Mouse (Mus musculus) CH12.LX (cell line): ENCODE measurements at regions not wholly inside any gene's neighbourhood (a gene's known extent, or its start where the extent isn't known, plus 50 kb on each side); places are given as distances from the start of the nearest gene placed in this dataset.

ENCODE experiments used
- DNase-seq: peaks from one replicate; pipeline ENCODE4 v3.0.0-alpha.2; 2013; ENCODE audit errors: extremely low read depth
- H3K27ac ChIP-seq: 2 replicates; pipeline ENCODE4 v1.5.1; 2012; ENCODE audit warnings: low read depth, mild to moderate bottlenecking, control low read depth, moderate library complexity; ENCODE audit not compliant: insufficient read depth
- H3K27me3 ChIP-seq: replicated peaks from 2 replicates; pipeline ENCODE3; 2012; ENCODE audit warnings: inconsistent platforms
- H3K36me3 ChIP-seq, 2 experiments: replicated peaks in 1 of 2; 2 replicates each; pipeline versions ENCODE3 to v1.6.1; 2012; ENCODE audit warnings: inconsistent platforms in 1 of 2, low read length in 1 of 2, mild to moderate bottlenecking in 1 of 2, mixed read lengths in 1 of 2, moderate library complexity in 1 of 2; ENCODE audit not compliant: control insufficient read depth in 1 of 2, insufficient read depth in 1 of 2
- H3K4me1 ChIP-seq, 2 experiments: 2 replicates each; pipeline ENCODE4 v1.6.1; 2012; ENCODE audit warnings: inconsistent platforms in 1 of 2, moderate library complexity in 1 of 2; ENCODE audit not compliant: insufficient read depth in 2 of 2, control insufficient read depth in 1 of 2
- H3K4me2 ChIP-seq: 2 replicates; pipeline ENCODE4 v1.6.1; 2012; ENCODE audit warnings: low read depth, mild to moderate bottlenecking, control low read depth; ENCODE audit not compliant: poor library complexity, insufficient read depth, severe bottlenecking
- H3K4me3 ChIP-seq, 3 experiments: fragments of 150-350 bp in 1 of 3; sonication (generic) in 1 of 3; replicated peaks in 1 of 3; 2 replicates each; pipeline versions ENCODE3 to v1.5.1; 2011 to 2012; ENCODE audit warnings: low read depth in 2 of 3, low read length in 2 of 3, mild to moderate bottlenecking in 2 of 3, moderate library complexity in 2 of 3, control low read depth in 1 of 3, improper control_type of control experiment in 1 of 3, inconsistent platforms in 1 of 3, mixed read lengths in 1 of 3; ENCODE audit not compliant: poor library complexity in 1 of 3
- H3K79me2 ChIP-seq: replicated peaks from 2 replicates; pipeline ENCODE4 v1.6.1; 2012; ENCODE audit warnings: mild to moderate bottlenecking, moderate library complexity; ENCODE audit not compliant: control insufficient read depth, poor library complexity, insufficient read depth, severe bottlenecking; ENCODE audit errors: extremely low read depth
- H3K9ac ChIP-seq: 2 replicates; pipeline ENCODE4 v1.6.1; 2012; ENCODE audit warnings: low read depth, mild to moderate bottlenecking, control low read depth, moderate library complexity; ENCODE audit not compliant: insufficient read depth
- H3K9me3 ChIP-seq: replicated peaks from 2 replicates; pipeline ENCODE3; 2012; ENCODE audit warnings: low read length, inconsistent platforms, mixed read lengths
- CHD2 ChIP-seq: IDR thresholded peaks from 2 replicates; pipeline ENCODE4 v1.6.1; 2011; ENCODE audit warnings: low read length, improper control_type of control experiment
- CTCF ChIP-seq, 2 experiments: IDR thresholded peaks in 1 of 2; conservative IDR thresholded peaks in 1 of 2; 2 replicates each; pipeline ENCODE4 v1.5.1; 2011 to 2012; ENCODE audit warnings: low read depth in 2 of 2, low read length in 2 of 2, improper control_type of control experiment in 1 of 2, inconsistent platforms in 1 of 2, mild to moderate bottlenecking in 1 of 2, moderate library complexity in 1 of 2
- ELF1 ChIP-seq: IDR thresholded peaks from 2 replicates; pipeline ENCODE4 v1.6.1; 2014; ENCODE audit warnings: low read depth, mild to moderate bottlenecking, inconsistent platforms, low read length, improper control_type of control experiment
- EP300 ChIP-seq: IDR thresholded peaks from 2 replicates; pipeline ENCODE4 v1.6.1; 2011; ENCODE audit warnings: low read length, improper control_type of control experiment
- GABPA ChIP-seq: IDR thresholded peaks from 2 replicates; pipeline ENCODE4 v1.6.1; 2012; ENCODE audit warnings: low read depth, low read length, improper control_type of control experiment, inconsistent platforms; ENCODE audit not compliant: insufficient replicate concordance
- IRF4 ChIP-seq: IDR thresholded peaks from 2 replicates; pipeline ENCODE4 v1.6.1; 2014; ENCODE audit warnings: low read depth, mild to moderate bottlenecking, inconsistent platforms, low read length, improper control_type of control experiment
- MAZ ChIP-seq: IDR thresholded peaks from 2 replicates; pipeline ENCODE4 v1.6.1; 2012; ENCODE audit warnings: low read depth, mild to moderate bottlenecking, inconsistent platforms, low read length, improper control_type of control experiment, moderate library complexity
- MXI1 ChIP-seq: IDR thresholded peaks from 2 replicates; pipeline ENCODE4 v1.6.1; 2011; ENCODE audit warnings: mild to moderate bottlenecking, low read depth, low read length, improper control_type of control experiment
- MYC ChIP-seq: IDR thresholded peaks from 2 replicates; pipeline ENCODE4 v1.6.1; 2011; ENCODE audit warnings: low read depth, mild to moderate bottlenecking, improper control_type of control experiment, low read length
- NRF1 ChIP-seq: IDR thresholded peaks from 2 replicates; pipeline ENCODE4 v1.6.1; 2014; ENCODE audit warnings: low read depth, mild to moderate bottlenecking, inconsistent platforms, low read length, improper control_type of control experiment, moderate library complexity
- PAX5 ChIP-seq: IDR thresholded peaks from 2 replicates; pipeline ENCODE4 v1.6.1; 2012; ENCODE audit warnings: low read length, inconsistent platforms, mixed read lengths
- SIN3A ChIP-seq: IDR thresholded peaks from 2 replicates; pipeline ENCODE4 v1.6.1; 2012; ENCODE audit warnings: low read length, improper control_type of control experiment, inconsistent platforms
- SMC3 ChIP-seq: IDR thresholded peaks from 2 replicates; pipeline ENCODE4 v1.6.1; 2011; ENCODE audit warnings: low read depth, low read length, improper control_type of control experiment
- USF1 ChIP-seq: IDR thresholded peaks from 2 replicates; pipeline ENCODE4 v1.6.1; 2014; ENCODE audit warnings: low read depth, mild to moderate bottlenecking, inconsistent platforms, low read length, improper control_type of control experiment
- ZMIZ1 ChIP-seq: IDR thresholded peaks from 2 replicates; pipeline ENCODE4 v1.6.1; 2012; ENCODE audit warnings: low read depth, mild to moderate bottlenecking, inconsistent platforms, low read length, improper control_type of control experiment
- ZNF384 ChIP-seq: IDR thresholded peaks from 2 replicates; pipeline ENCODE4 v1.6.1; 2012; ENCODE audit warnings: low read depth, low read length, improper control_type of control experiment, inconsistent platforms
- dilution Hi-C: fragments of 300-500 bp; cut with MboI; formaldehyde crosslinking; loops from 2 replicates; pipeline ENCODE4 v1.14.3; 2020; ENCODE audit warnings: low sequenced_read_pairs; ENCODE audit not compliant: extremely low pct_unique_long_range_greater_than_20kb, extremely low pct_ligation_motif_present
- in situ Hi-C: fragments of 300-500 bp; cut with MboI; formaldehyde crosslinking; loops from 3 replicates; pipeline ENCODE4 v1.14.3; 2019; ENCODE audit warnings: low sequenced_read_pairs, low pct_ligation_motif_present, low pct_unique_long_range_greater_than_20kb, mixed read lengths

GRCm38 (mm10) chr2:46462670-46463069 lies 1345.5 kb upstream of the Zeb2 start:
- H3K4me2 ChIP-seq: peak overlapping the region; percentile 22; the same call in 1 of the 2 replicates
- no peak overlapping the region for H3K9ac ChIP-seq
- no peaks in the 10 kb centered on the region for H3K36me3 ChIP-seq
- no peaks in the 10 kb centered on the region for H3K27me3 ChIP-seq
- no peak for TF ChIP-seq SMC3
- no peak for TF ChIP-seq IRF4
- no peak for TF ChIP-seq MAZ
- TF ChIP-seq NRF1: no peak
- TF ChIP-seq CTCF (conservative IDR thresholded peaks at IDR 0.05 in 1 of 2, IDR thresholded peaks at IDR 0.05 in 1 of 2; ENCODE audit: low read depth in 2 of 2, low read length in 2 of 2): no peak
- 0 out of 2 replicates have a peak, but pooled peaks have one; percentile 50 for TF ChIP-seq EP300
- TF ChIP-seq, all 38 proteins: peak for 1
- Histone ChIP-seq H3K4me3 (no peak overlapping the region), H3K4me1 (peaks cover 12 to 19% of the 10 kb centered on the region in 2 experiments), H3K79me2 (no peaks in the 10 kb centered on the region), H3K9me3 (no peaks in the 10 kb centered on the region), H3K27ac (no peak overlapping the region)
- dilution Hi-C loops (no loop called here), in situ Hi-C loops (no loop called here)
- peak; percentile 82 for DNase-seq

DNA sequence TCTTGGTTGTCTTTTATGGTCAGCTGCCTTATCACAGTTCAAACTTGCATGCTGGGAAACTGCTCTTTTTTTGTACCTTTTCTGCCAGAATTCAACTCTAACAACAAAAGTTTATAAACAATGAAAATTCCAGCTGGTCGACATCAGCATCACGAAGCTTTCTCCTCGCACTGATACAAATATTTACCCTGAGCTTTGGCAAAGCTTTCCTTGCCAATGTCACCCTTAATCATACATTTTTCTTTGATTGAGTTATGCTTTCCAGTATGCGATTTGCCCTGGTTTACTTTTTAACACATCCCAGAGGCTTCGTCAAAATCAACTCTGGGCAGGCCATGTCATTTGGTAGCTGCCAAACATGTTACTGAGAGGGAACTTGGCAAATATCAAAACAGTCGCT lies 1333.5 kb upstream of the Zeb2 start:
- peaks cover 0 to 3% of the 10 kb centered on the region in 2 experiments; a peak in 1 of 4 replicates for H3K4me1 ChIP-seq
- H3K27me3 ChIP-seq: no peaks in the 10 kb centered on the region
- no peak for TF ChIP-seq USF1
- TF ChIP-seq PAX5: no peak
- no peak for TF ChIP-seq IRF4
- no peak for TF ChIP-seq NRF1
- TF ChIP-seq MXI1: no peak
- TF ChIP-seq ELF1: no peak
- TF ChIP-seq MYC: no peak
- TF ChIP-seq CHD2: no peak
- no peak for TF ChIP-seq GABPA
- TF ChIP-seq ZNF384: no peak
- no peak for TF ChIP-seq SIN3A
- no peak for TF ChIP-seq ZMIZ1
- TF ChIP-seq, all 38 proteins: peak for 0
- no peak for DNase-seq
- no peak overlapping the region for H3K4me3 ChIP-seq
- in situ Hi-C loops (no loop called here), dilution Hi-C loops (no loop called here)
- H3K79me2 ChIP-seq: no peaks in the 10 kb centered on the region
- H3K27ac ChIP-seq: no peak overlapping the region
- no peaks in the 10 kb centered on the region for H3K36me3 ChIP-seq
- H3K4me2 ChIP-seq: no peak overlapping the region
- H3K9me3 ChIP-seq: no peaks in the 10 kb centered on the region
- no peak overlapping the region for H3K9ac ChIP-seq
